Mouse (Mus musculus) heart, embryonic 13.5 days (tissue): ENCODE measurements at regions not wholly inside any gene's neighbourhood (a gene's known extent, or its start where the extent isn't known, plus 50 kb on each side); places are given as distances from the start of the nearest gene placed in this dataset.

Source experiments
- ATAC-seq: fragments of 200-750 bp; cut with Nextera tagmentation; 2 replicates; pipeline ENCODE4 v1.8.0; 2017; ENCODE audit warnings: moderate TSS enrichment; ENCODE audit not compliant: insufficient number of reproducible peaks, low FRiP score, low TSS enrichment; ENCODE audit errors: extremely low read depth
- H3K27ac ChIP-seq: fragments of 300-500 bp; sonication (generic); replicated peaks from 2 replicates; pipeline ENCODE4 v1.5.1; 2015; ENCODE audit warnings: moderate library complexity, mild to moderate bottlenecking, inconsistent platforms
- H3K27me3 ChIP-seq: fragments of 300-500 bp; sonication (generic); replicated peaks from 2 replicates; pipeline ENCODE4 v1.6.1; 2015; ENCODE audit warnings: mild to moderate bottlenecking, inconsistent platforms
- H3K36me3 ChIP-seq: fragments of 300-500 bp; sonication (generic); 2 replicates; pipeline ENCODE4 v1.6.1; 2015; ENCODE audit warnings: mild to moderate bottlenecking, inconsistent platforms
- H3K4me1 ChIP-seq: fragments of 300-500 bp; sonication (generic); 2 replicates; pipeline ENCODE4 v1.6.1; 2015; ENCODE audit warnings: inconsistent platforms
- H3K4me2 ChIP-seq: fragments of 300-500 bp; sonication (generic); 2 replicates; pipeline ENCODE4 v1.6.1; 2015; ENCODE audit warnings: inconsistent platforms, mild to moderate bottlenecking, moderate library complexity
- H3K4me3 ChIP-seq: fragments of 300-500 bp; sonication (generic); 2 replicates; pipeline ENCODE4 v1.5.1; 2015; ENCODE audit warnings: moderate library complexity, mild to moderate bottlenecking, inconsistent platforms
- H3K9ac ChIP-seq: fragments of 300-500 bp; sonication (generic); 2 replicates; pipeline ENCODE4 v1.6.1; 2015; ENCODE audit warnings: inconsistent platforms, mild to moderate bottlenecking, moderate library complexity
- H3K9me3 ChIP-seq: fragments of 300-500 bp; sonication (generic); 2 replicates; pipeline ENCODE4 v1.6.1; 2016; ENCODE audit warnings: inconsistent platforms
- WGBS: fragments of 180-500 bp; shearing (Covaris S2); methylation state at CpG from one replicate; pipeline ENCODE4 v1.1.7; 2015; ENCODE audit warnings: mixed read lengths; 5-methylcytosine and 5-hydroxymethylcytosine counted together

- Histone ChIP-seq H3K4me1 (no peaks in the 10 kb centered on the region), H3K27ac (no peak overlapping the region), H3K9me3 (no peaks in the 10 kb centered on the region), H3K36me3 (no peaks in the 10 kb centered on the region), H3K27me3 (0 out of 2 replicates have a peak, but pooled peaks cover 3% of the 10 kb centered on the region), H3K4me2 (no peak overlapping the region), H3K4me3 (no peak overlapping the region), H3K9ac (no peak overlapping the region)
- ATAC-seq, result no peak
- 63% methylated on average over 6 of the region's 6 CpGs for WGBS
Measured at GRCm38 (mm10) chr11:63761561-63761960, 160.5 kb downstream of the Hs3st3b1 start.

- H3K4me1 ChIP-seq, result no peaks in the 10 kb centered on the region
- H3K36me3 ChIP-seq, result no peaks in the 10 kb centered on the region
- WGBS, result 58% methylated on average over 10 of the region's 10 CpGs
- no peak overlapping the region for H3K4me3 ChIP-seq
- H3K4me2 ChIP-seq, result no peak overlapping the region
- no peak overlapping the region for H3K27ac ChIP-seq
- no peak overlapping the region for H3K9ac ChIP-seq
- no peak for ATAC-seq
- no peaks in the 10 kb centered on the region for H3K27me3 ChIP-seq
- H3K9me3 ChIP-seq, result no peaks in the 10 kb centered on the region
Measured at GRCm38 (mm10) chr11:63767631-63768250, 154.3 kb downstream of the Hs3st3b1 start.

GRCm38 (mm10) chr11:63769738-63770137 is 152.4 kb downstream of the Hs3st3b1 start:
- Histone ChIP-seq H3K4me3 (no peak overlapping the region), H3K9ac (no peak overlapping the region), H3K27me3 (no peaks in the 10 kb centered on the region), H3K36me3 (no peaks in the 10 kb centered on the region), H3K4me2 (no peak overlapping the region), H3K27ac (no peak overlapping the region), H3K4me1 (no peaks in the 10 kb centered on the region), H3K9me3 (no peaks in the 10 kb centered on the region)
- no peak for ATAC-seq
- WGBS, result 88% methylated on average over 2 of the region's 2 CpGs

GRCm38 (mm10) chr11:63775382-63775781 is 146.7 kb downstream of the Hs3st3b1 start:
- Histone ChIP-seq H3K27me3 (no peaks in the 10 kb centered on the region), H3K4me1 (no peaks in the 10 kb centered on the region), H3K4me2 (no peak overlapping the region), H3K9me3 (no peaks in the 10 kb centered on the region), H3K36me3 (no peaks in the 10 kb centered on the region), H3K4me3 (no peak overlapping the region), H3K27ac (no peak overlapping the region), H3K9ac (no peak overlapping the region)
- WGBS, result 46% methylated on average over 6 of the region's 6 CpGs
- no peak for ATAC-seq

- no peak overlapping the region for H3K27ac ChIP-seq
- no peak overlapping the region for H3K9ac ChIP-seq
- ATAC-seq, result no peak
- no peak overlapping the region for H3K4me3 ChIP-seq
- no peaks in the 10 kb centered on the region for H3K9me3 ChIP-seq
- H3K27me3 ChIP-seq, result no peaks in the 10 kb centered on the region
- WGBS, result 60% methylated on average over 6 of the region's 6 CpGs
- H3K4me2 ChIP-seq, result no peak overlapping the region
- no peaks in the 10 kb centered on the region for H3K36me3 ChIP-seq
- no peaks in the 10 kb centered on the region for H3K4me1 ChIP-seq
Measured at GRCm38 (mm10) chr11:63779371-63779770, 142.7 kb downstream of the Hs3st3b1 start.

GRCm38 (mm10) chr11:63781967-63782915 is 139.8 kb downstream of the Hs3st3b1 start:
- H3K9me3 ChIP-seq, result no peaks in the 10 kb centered on the region
- no peak for ATAC-seq
- WGBS, result 75% methylated on average over 19 of the region's 19 CpGs

GRCm38 (mm10) chr11:63785281-63785886 is 136.7 kb downstream of the Hs3st3b1 start:
- no peak overlapping the region for H3K4me3 ChIP-seq
- peaks cover 11% of the 10 kb centered on the region for H3K4me1 ChIP-seq
- H3K36me3 ChIP-seq, result no peaks in the 10 kb centered on the region
- peaks cover 2% of the 10 kb centered on the region; the same call in 1 of the 2 replicates for H3K27me3 ChIP-seq
- no peaks in the 10 kb centered on the region for H3K9me3 ChIP-seq
- no peak overlapping the region for H3K27ac ChIP-seq
- ATAC-seq, result no peak
- no peak overlapping the region for H3K9ac ChIP-seq
- H3K4me2 ChIP-seq, result no peak overlapping the region
- WGBS, result 43% methylated on average over 8 of the region's 8 CpGs

More at GRCm38 (mm10) chr11:63781967-63782915, 139.8 kb downstream of the Hs3st3b1 start:
- no peak overlapping the region for H3K9ac ChIP-seq
- H3K4me2 ChIP-seq, result no peak overlapping the region
- H3K27ac ChIP-seq, result no peak overlapping the region
- no peaks in the 10 kb centered on the region for H3K4me1 ChIP-seq
- H3K27me3 ChIP-seq, result 0 out of 2 replicates have a peak, but pooled peaks cover 2% of the 10 kb centered on the region
- no peaks in the 10 kb centered on the region for H3K36me3 ChIP-seq
- no peak overlapping the region for H3K4me3 ChIP-seq

GRCm38 (mm10) chr11:63785965-63786364 is 136.1 kb downstream of the Hs3st3b1 start:
- no peak overlapping the region for H3K9ac ChIP-seq
- H3K9me3 ChIP-seq, result no peaks in the 10 kb centered on the region
- H3K4me1 ChIP-seq, result peaks cover 17% of the 10 kb centered on the region
- H3K4me2 ChIP-seq, result no peak overlapping the region
- WGBS, result 63% methylated on average over 4 of the region's 4 CpGs
- no peak overlapping the region for H3K27ac ChIP-seq
- H3K36me3 ChIP-seq, result no peaks in the 10 kb centered on the region
- H3K4me3 ChIP-seq, result no peak overlapping the region
- peaks cover 2% of the 10 kb centered on the region; the same call in 1 of the 2 replicates for H3K27me3 ChIP-seq
- ATAC-seq, result no peak

- no peak for ATAC-seq
- Histone ChIP-seq H3K9ac (no peak overlapping the region), H3K27ac (no peak overlapping the region), H3K4me2 (no peak overlapping the region), H3K4me3 (no peak overlapping the region), H3K27me3 (peaks cover 2% of the 10 kb centered on the region; the same call in 1 of the 2 replicates), H3K4me1 (peaks cover 26% of the 10 kb centered on the region), H3K36me3 (no peaks in the 10 kb centered on the region), H3K9me3 (no peaks in the 10 kb centered on the region)
- WGBS, result 60% methylated on average over 8 of the region's 8 CpGs
Measured at GRCm38 (mm10) chr11:63789473-63790120, 132.5 kb downstream of the Hs3st3b1 start.

GRCm38 (mm10) chr11:63791004-63791862 is 130.9 kb downstream of the Hs3st3b1 start:
- Histone ChIP-seq H3K36me3 (no peaks in the 10 kb centered on the region), H3K4me1 (peaks cover 26% of the 10 kb centered on the region), H3K27ac (no peak overlapping the region), H3K4me3 (no peak overlapping the region), H3K9me3 (no peaks in the 10 kb centered on the region), H3K9ac (no peak overlapping the region), H3K4me2 (peak overlapping the region; percentile 10), H3K27me3 (peaks cover 2% of the 10 kb centered on the region; the same call in 1 of the 2 replicates)
- 34% methylated on average over 13 of the region's 13 CpGs for WGBS
- ATAC-seq, result no peak
